Mouse (Mus musculus): ENCODE data around the gene Faxc. TPM values are rescaled to one million over a fixed set of nuclear protein-coding genes. Genes with fewer than 3 reads are reported as not detected.

Gene Faxc
- total and polyA plus RNA-seq, 3 experiments, result not detected

- Histone ChIP-seq H3K36me3 (ENCODE audit: control insufficient read depth in 1 of 2, insufficient read depth in 2 of 2, low read length in 2 of 2) (no peaks in the 10 kb centered on the region), H3K27ac (ENCODE audit: control insufficient read depth, low read depth, low read length) (no peak overlapping the region), H3K4me3 (ENCODE audit: control insufficient read depth in 1 of 2, insufficient read depth in 1 of 2, low read depth in 2 of 2, low read length in 2 of 2) (no peak overlapping the region), H3K4me1 (ENCODE audit: control insufficient read depth in 1 of 2, insufficient read depth in 2 of 2, low read length in 2 of 2) (no peaks in the 10 kb centered on the region), H3K27me3 (ENCODE audit: control insufficient read depth in 1 of 2, insufficient read depth in 2 of 2, low read length in 2 of 2) (no peaks in the 10 kb centered on the region), H3K9me3 (replicated peaks; ENCODE audit: insufficient read depth, low read length) (no peaks in the 10 kb centered on the region), H3K9ac (ENCODE audit: control insufficient read depth, low read depth, low read length, poor library complexity, severe bottlenecking) (no peak overlapping the region), H3K79me2 (ENCODE audit: control insufficient read depth, insufficient read depth, low read length, poor library complexity) (no peaks in the 10 kb centered on the region)
- peak; percentile 53 for DNase-seq (ENCODE audit: low read depth, low spot score)
- no peak for TF ChIP-seq E2F4 (IDR thresholded peaks at IDR 0.05; ENCODE audit: borderline replicate concordance, low read depth, low read length)
- peak; percentile 79 for TF ChIP-seq SMC3 (IDR thresholded peaks at IDR 0.05; ENCODE audit: low read depth, low read length)
- no peak for TF ChIP-seq CHD1 (IDR thresholded peaks at IDR 0.05; ENCODE audit: low read depth, low read length)
- no peak for TF ChIP-seq MAZ (IDR thresholded peaks at IDR 0.05; ENCODE audit: low read depth, low read length)
- TF ChIP-seq MAX (IDR thresholded peaks at IDR 0.05; ENCODE audit: low read length), result no peak
- no peak for TF ChIP-seq POLR2AphosphoS5 (IDR thresholded peaks at IDR 0.05; ENCODE audit: borderline replicate concordance, low read depth, low read length)
- TF ChIP-seq RAD21 (IDR thresholded peaks at IDR 0.05; ENCODE audit: low read depth, low read length), result peak; percentile 91
- peak in 2 of 3 experiments; percentile 51 to 74; a peak in 4 of 6 replicates for TF ChIP-seq CTCF (IDR thresholded peaks at IDR 0.05 in 2 of 3, conservative IDR thresholded peaks at IDR 0.05 in 1 of 3; ENCODE audit: control insufficient read depth in 1 of 3, insufficient read depth in 1 of 3, low read depth in 2 of 3, low read length in 3 of 3, poor library complexity in 1 of 3, severe bottlenecking in 1 of 3)
- TF ChIP-seq RCOR1 (IDR thresholded peaks at IDR 0.05; ENCODE audit: low read depth, low read length), result no peak
- TF ChIP-seq MYB (IDR thresholded peaks at IDR 0.05; ENCODE audit: low read depth, low read length), result no peak
- TF ChIP-seq ZC3H11A (IDR thresholded peaks at IDR 0.05; ENCODE audit: low read depth, low read length), result peak; percentile 73
Measured at GRCm38 (mm10) chr4:22017656-22018379, 86.7 kb downstream of the Faxc start.

GRCm38 (mm10) chr4:22018414-22018813, 87.3 kb downstream of the Faxc start:
- H3K4me3 ChIP-seq (ENCODE audit: control insufficient read depth in 1 of 2, insufficient read depth in 1 of 2, low read depth in 2 of 2, low read length in 2 of 2), result no peak overlapping the region
- H3K9ac ChIP-seq (ENCODE audit: control insufficient read depth, low read depth, low read length, poor library complexity, severe bottlenecking), result no peak overlapping the region
- no peaks in the 10 kb centered on the region for H3K27me3 ChIP-seq (ENCODE audit: control insufficient read depth in 1 of 2, insufficient read depth in 2 of 2, low read length in 2 of 2)
- H3K4me1 ChIP-seq (ENCODE audit: control insufficient read depth in 1 of 2, insufficient read depth in 2 of 2, low read length in 2 of 2), result no peaks in the 10 kb centered on the region
- H3K36me3 ChIP-seq (ENCODE audit: control insufficient read depth in 1 of 2, insufficient read depth in 2 of 2, low read length in 2 of 2), result no peaks in the 10 kb centered on the region
- no peaks in the 10 kb centered on the region for H3K9me3 ChIP-seq (replicated peaks; ENCODE audit: insufficient read depth, low read length)
- no peak for DNase-seq (ENCODE audit: low read depth, low spot score)
- no peak for TF ChIP-seq CHD1 (IDR thresholded peaks at IDR 0.05; ENCODE audit: low read depth, low read length)
- no peak for TF ChIP-seq USF2 (IDR thresholded peaks at IDR 0.05; ENCODE audit: borderline replicate concordance in 1 of 2, insufficient read depth in 1 of 2, low read depth in 1 of 2, low read length in 2 of 2)
- TF ChIP-seq RAD21 (IDR thresholded peaks at IDR 0.05; ENCODE audit: low read depth, low read length), result no peak
- no peak for TF ChIP-seq MAFK (IDR thresholded peaks at IDR 0.05; ENCODE audit: borderline replicate concordance, low read depth, low read length)
- no peak for TF ChIP-seq POLR2AphosphoS5 (IDR thresholded peaks at IDR 0.05; ENCODE audit: borderline replicate concordance, low read depth, low read length)
- no peak for TF ChIP-seq TCF12 (IDR thresholded peaks at IDR 0.05; ENCODE audit: low read depth, low read length)
- no peak for TF ChIP-seq TBP (IDR thresholded peaks at IDR 0.05; ENCODE audit: low read depth, low read length)
- TF ChIP-seq JUND (IDR thresholded peaks at IDR 0.05; ENCODE audit: low read depth, low read length), result no peak
- no peak for TF ChIP-seq MYB (IDR thresholded peaks at IDR 0.05; ENCODE audit: low read depth, low read length)
- TF ChIP-seq E2F4 (IDR thresholded peaks at IDR 0.05; ENCODE audit: borderline replicate concordance, low read depth, low read length), result no peak
- no peak for TF ChIP-seq MYC (IDR thresholded peaks at IDR 0.05; ENCODE audit: low read depth, low read length)
- TF ChIP-seq ELF1 (IDR thresholded peaks at IDR 0.05; ENCODE audit: low read depth, low read length), result no peak
- TF ChIP-seq GATA1 (IDR thresholded peaks at IDR 0.05; ENCODE audit: low read depth, low read length), result no peak
- TF ChIP-seq MXI1 (IDR thresholded peaks at IDR 0.05; ENCODE audit: low read depth, low read length), result no peak
- TF ChIP-seq USF1 (IDR thresholded peaks at IDR 0.05; ENCODE audit: low read depth, low read length), result no peak
- no peak for TF ChIP-seq SIN3A (IDR thresholded peaks at IDR 0.05; ENCODE audit: low read length)
- TF ChIP-seq MEF2A (IDR thresholded peaks at IDR 0.05; ENCODE audit: extremely low read depth, insufficient replicate concordance, low read depth, low read length, poor library complexity, severe bottlenecking), result no peak
- no peak for TF ChIP-seq CHD2 (IDR thresholded peaks at IDR 0.05; ENCODE audit: low read length)
- TF ChIP-seq EP300 (IDR thresholded peaks at IDR 0.05; ENCODE audit: low read depth in 1 of 2, low read length in 2 of 2), result no peak
- no peak overlapping the region for H3K27ac ChIP-seq (ENCODE audit: control insufficient read depth, low read depth, low read length)
- no peaks in the 10 kb centered on the region for H3K79me2 ChIP-seq (ENCODE audit: control insufficient read depth, insufficient read depth, low read length, poor library complexity)
